Mouse (Mus musculus): ENCODE data around the gene Grik4.

DNA sequence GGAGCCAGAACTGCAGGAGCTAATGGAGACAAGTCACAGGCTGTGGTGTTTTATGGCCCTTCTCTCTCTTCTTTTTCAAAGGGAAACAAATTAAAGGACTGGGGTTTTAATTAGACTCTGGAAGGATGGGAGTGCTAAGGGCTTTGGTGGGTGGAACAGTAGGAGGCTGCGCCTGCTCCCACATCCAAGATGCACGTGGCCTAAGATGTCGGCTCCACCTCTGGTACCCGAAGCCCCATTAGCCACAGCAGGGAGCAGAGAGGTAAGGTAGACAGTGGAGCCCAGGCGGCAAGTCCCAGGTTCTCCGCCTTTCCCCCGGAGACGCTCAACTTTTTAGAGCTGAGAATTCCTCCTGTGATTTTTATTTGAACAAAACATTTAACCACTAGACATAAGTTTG, 166.4 kb downstream of the Grik4 start:
- TF ChIP-seq EP300 (IDR thresholded peaks at IDR 0.05; ENCODE audit: low read length) (no peak), MYC (IDR thresholded peaks at IDR 0.05; ENCODE audit: low read depth, low read length) (no peak), HCFC1 (IDR thresholded peaks at IDR 0.05; ENCODE audit: low read depth, low read length) (no peak), ETS1 (conservative IDR thresholded peaks at IDR 0.05; ENCODE audit: low read depth, low read length) (no peak), CTCF (conservative IDR thresholded peaks at IDR 0.05 in 1 of 2, IDR thresholded peaks at IDR 0.05 in 1 of 2; ENCODE audit: low read depth in 2 of 2, low read length in 2 of 2) (no peak)

All from CH12.LX (cell line).